In the genomic region with DNA sequence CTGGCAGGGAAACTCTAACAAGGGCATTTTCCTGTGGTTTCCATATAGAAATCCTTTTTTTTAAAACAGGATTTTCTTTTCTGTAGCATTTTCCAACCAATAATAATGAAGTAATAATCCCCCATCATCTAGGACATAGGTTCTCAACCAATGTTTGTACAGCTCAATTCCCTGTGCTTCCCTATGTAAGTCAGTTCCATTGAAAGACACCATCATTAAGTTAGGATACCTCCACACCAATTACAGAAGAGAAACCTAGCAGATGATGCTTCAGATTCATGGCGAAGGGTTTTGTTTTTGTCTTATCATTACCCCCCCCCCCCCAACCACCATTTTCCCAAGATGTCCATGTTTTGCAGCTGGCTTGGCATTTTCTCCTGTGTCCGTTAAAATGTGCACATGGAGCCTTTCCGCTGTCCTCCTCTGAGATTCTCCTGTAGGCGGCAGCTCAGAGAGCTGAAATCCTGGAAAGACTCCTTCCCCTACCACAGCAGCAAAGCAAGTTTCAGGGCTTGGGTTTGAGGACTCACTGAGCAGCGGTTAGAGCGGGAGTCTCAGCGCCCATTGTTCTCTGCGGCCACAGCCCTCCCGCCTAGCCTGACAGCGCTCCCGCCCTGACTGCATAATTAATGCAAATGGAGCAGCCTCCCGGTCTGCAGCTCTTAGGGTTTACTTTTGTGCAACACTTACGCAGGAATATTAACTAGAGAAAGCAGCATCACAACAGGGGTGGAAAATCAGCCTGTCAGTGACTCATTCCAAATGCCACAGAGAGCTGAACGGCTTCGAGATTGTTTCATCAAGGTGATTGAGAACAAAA, we compare ENCODE assay signal across 8 mouse cellular contexts.
DNase-seq lines count a peak whose midpoint lies in the region; ATAC-seq lines count a peak whose summit lies in the region.

No protein-coding gene starts in this region.

- H3K9ac ChIP-seq in hindbrain, embryonic 11.5 days (ENCODE audit: low read depth, low read length): peak overlapping the region; percentile 46
- H3K9ac ChIP-seq in lung, embryonic 16.5 days (ENCODE audit: low read length): peak overlapping the region; percentile 71

- no peaks in the 10 kb centered on the region for H3K9me3 ChIP-seq in hindbrain, embryonic 11.5 days (ENCODE audit: control insufficient read depth, low read length)
- H3K9me3 ChIP-seq in lung, embryonic 16.5 days (ENCODE audit: control insufficient read depth, low read length): no peaks in the 10 kb centered on the region

- H3K27ac ChIP-seq in hindbrain, embryonic 11.5 days (ENCODE audit: low read depth, low read length): peak overlapping the region; percentile 91
- peak overlapping the region; percentile 86 for H3K27ac ChIP-seq in lung, embryonic 16.5 days (ENCODE audit: low read length)

- H3K36me3 ChIP-seq in hindbrain, embryonic 11.5 days (ENCODE audit: control insufficient read depth, insufficient read depth, low read length): no peaks in the 10 kb centered on the region
- H3K36me3 ChIP-seq in lung, embryonic 16.5 days (ENCODE audit: control insufficient read depth, insufficient read depth, low read length): no peaks in the 10 kb centered on the region

- H3K27me3 ChIP-seq in hindbrain, embryonic 11.5 days (ENCODE audit: control insufficient read depth, insufficient read depth, low read length): no peaks in the 10 kb centered on the region
- no peaks in the 10 kb centered on the region for H3K27me3 ChIP-seq in lung, embryonic 16.5 days (ENCODE audit: control insufficient read depth, insufficient read depth, low read depth, low read length)

- H3K4me1 ChIP-seq in hindbrain, embryonic 11.5 days (replicated peaks; ENCODE audit: control insufficient read depth, insufficient read depth, low read length): peaks cover 2% of the 10 kb centered on the region; the same call in 1 of the 2 replicates
- peaks cover 33% of the 10 kb centered on the region for H3K4me1 ChIP-seq in lung, embryonic 16.5 days (replicated peaks; ENCODE audit: control insufficient read depth, insufficient read depth, low read length)

- DNase-seq in T-cell, adult 2 months (ENCODE audit: low spot score): peak; percentile 1
- DNase-seq in cerebellum, adult 8-10 months: peak; percentile 32
- peak; percentile 87 for DNase-seq in hindbrain, embryonic 11.5 days (ENCODE audit: low spot score)
- DNase-seq in layer of hippocampus, postnatal 14 days (ENCODE audit: low spot score in 2 of 2): peak; percentile 19 to 27
- peak; percentile 27 for DNase-seq in ovary, postnatal 14 days (ENCODE audit: low spot score)
- DNase-seq in urinary bladder, postnatal 14 days (ENCODE audit: low spot score): peak; percentile 30

- H3K4me2 ChIP-seq in hindbrain, embryonic 11.5 days (replicated peaks; ENCODE audit: low read depth, low read length): peak overlapping the region; percentile 60
- H3K4me2 ChIP-seq in lung, embryonic 16.5 days (ENCODE audit: low read depth, low read length): peak overlapping the region; percentile 80

- peak overlapping the region; percentile 26 for H3K4me3 ChIP-seq in hindbrain, embryonic 11.5 days (ENCODE audit: low read depth, low read length)
- peak overlapping the region; percentile 58 for H3K4me3 ChIP-seq in lung, embryonic 16.5 days (ENCODE audit: low read length)

- WGBS in hindbrain, embryonic 11.5 days: under 1% methylated on average over 15 of the region's 15 CpGs
- WGBS in lung, embryonic 16.5 days: under 1% methylated on average over 15 of the region's 15 CpGs

- ATAC-seq in frontal cortex, adult (ENCODE audit: low TSS enrichment): peak; percentile 97
- ATAC-seq in hindbrain, embryonic 11.5 days (ENCODE audit: low FRiP score): peak; percentile 97
- ATAC-seq in lung, embryonic 16.5 days (ENCODE audit: low read depth): peak; percentile 80

Comparison
In these comparisons a context has a peak if more than half of its experiments do, and no peak if none do; other contexts are left out.
1. Peak in every context shown above with its lines: DNase-seq, ATAC-seq, H3K4me3 ChIP-seq and H3K27ac ChIP-seq.
2. DNase-seq: peak in every context shown above with its lines; median percentile 87 in hindbrain, embryonic 11.5 days; 32 in cerebellum, adult 8-10 months; 30 in urinary bladder, postnatal 14 days; 27 in ovary, postnatal 14 days; 23 in layer of hippocampus, postnatal 14 days; 1 in T-cell, adult 2 months.